Mouse (Mus musculus): ENCODE measurements around the gene Plekha5. TPM values are rescaled to one million over a fixed set of nuclear protein-coding genes. Genes with fewer than 3 reads are reported as not detected.

Plekha5 gene
- 38.7 and 42.1 TPM in 2 replicates for polyA plus RNA-seq (2012; rRNA removed)

GRCm38 (mm10) chr6:140423846-140424200, at the start of gene Plekha5:
Plekha5 (plus strand) TSS chr6:140424054.

GRCm38 (mm10) chr6:140622391-140623225, 198.8 kb downstream of the Plekha5 start, which contains the start of gene Aebp2:
Aebp2 (plus strand) TSS chr6:140622663.

Other genes with a start within 250 kb of the Plekha5 start
- gene Aebp2, start 198.6 kb downstream of the Plekha5 start, polyA plus RNA-seq (2012; rRNA removed) = 23.1 and 29.9 TPM in 2 replicates